Mouse (Mus musculus) heart, embryonic 11.5 days (tissue): ENCODE measurements around the gene Atxn3. TPM values are rescaled to one million over a fixed set of nuclear protein-coding genes. Genes with fewer than 3 reads are reported as not detected.
"Not testable (repeated sequence)": the region's sequence is repeated elsewhere in the genome, so short reads cannot be mapped to it uniquely, and the experiment has no call there.

Experiments
- ATAC-seq: fragments of 200-750 bp; cut with Nextera tagmentation; replicated peaks from 2 replicates; pipeline ENCODE4 v1.8.0; 2017; ENCODE audit warnings: moderate library complexity; ENCODE audit not compliant: insufficient number of reproducible peaks, low FRiP score, low TSS enrichment
- H3K27ac ChIP-seq: fragments of 300-500 bp; sonication (generic); 2 replicates; pipeline ENCODE4 v1.5.1; 2014; ENCODE audit warnings: mild to moderate bottlenecking, low read depth, low read length
- H3K27me3 ChIP-seq: fragments of 300-500 bp; sonication (generic); 2 replicates; pipeline ENCODE4 v1.6.1; 2014; ENCODE audit warnings: mild to moderate bottlenecking, low read length, mixed read lengths; ENCODE audit not compliant: control insufficient read depth, insufficient read depth
- H3K36me3 ChIP-seq: fragments of 300-500 bp; sonication (generic); 2 replicates; pipeline ENCODE4 v1.6.1; 2014; ENCODE audit warnings: mild to moderate bottlenecking, low read length, moderate library complexity, mixed read lengths; ENCODE audit not compliant: control insufficient read depth, insufficient read depth
- H3K4me1 ChIP-seq: fragments of 300-500 bp; sonication (generic); 2 replicates; pipeline ENCODE4 v1.6.1; 2014; ENCODE audit warnings: low read length; ENCODE audit not compliant: control insufficient read depth, insufficient read depth
- H3K4me2 ChIP-seq: fragments of 300-500 bp; sonication (generic); 2 replicates; pipeline ENCODE4 v1.6.1; 2014; ENCODE audit warnings: mild to moderate bottlenecking, moderate library complexity
- H3K4me3 ChIP-seq: fragments of 300-500 bp; sonication (generic); 2 replicates; pipeline ENCODE4 v1.5.1; 2014; ENCODE audit warnings: low read depth, low read length
- H3K9ac ChIP-seq: fragments of 300-500 bp; sonication (generic); 2 replicates; pipeline ENCODE4 v1.6.1; 2014; ENCODE audit warnings: mild to moderate bottlenecking, low read depth, low read length, moderate library complexity
- H3K9me3 ChIP-seq: fragments of 300-500 bp; sonication (generic); replicated peaks from 2 replicates; pipeline ENCODE4 v1.6.1; 2016; ENCODE audit warnings: low read length; ENCODE audit not compliant: control insufficient read depth
- WGBS: fragments of 180-500 bp; shearing (Covaris S2); extraction: QIAGEN DNeasy Blood & Tissue Kit; methylation state at CpG from one replicate; pipeline ENCODE4 v1.1.7; 2014; ENCODE audit not compliant: insufficient replicate concordance; 5-methylcytosine and 5-hydroxymethylcytosine counted together
- polyA plus RNA-seq: library from polyadenylated mRNA; unstranded; fragments of >200 nt; fragmentation: Nextera tagmentation; extraction: Ambion mirVana; gene quantifications from 2 replicates; pipeline ENCODE4 v1.2.1, GENCODE M21; 2014

Gene Atxn3
- polyA plus RNA-seq, 1 experiment from 2014 or later: 12.5 TPM

- Histone ChIP-seq H3K9ac (peak overlapping the region; percentile 96), H3K27me3 (no peaks in the 10 kb centered on the region), H3K4me2 (peak overlapping the region; percentile 87), H3K27ac (peak overlapping the region; percentile 89), H3K9me3 (no peaks in the 10 kb centered on the region), H3K36me3 (no peaks in the 10 kb centered on the region), H3K4me1 (peaks cover 9% of the 10 kb centered on the region), H3K4me3 (peak overlapping the region; percentile 96)
- no peak for ATAC-seq
- 19% methylated on average over 1 of the region's 1 CpGs for WGBS
These were observed 16.5 kb upstream of the Atxn3 start for GRCm38 (mm10) chr12:101974571-101974970.

GRCm38 (mm10) chr12:101972230-101972629, 14.2 kb upstream of the Atxn3 start:
- H3K9ac ChIP-seq: no peak overlapping the region
- no peak overlapping the region for H3K4me2 ChIP-seq
- no peak for ATAC-seq
- no peak overlapping the region for H3K27ac ChIP-seq
- peaks cover 6% of the 10 kb centered on the region; the same call in 1 of the 2 replicates for H3K4me1 ChIP-seq
- H3K27me3 ChIP-seq: no peaks in the 10 kb centered on the region
- no peak overlapping the region for H3K4me3 ChIP-seq
- H3K36me3 ChIP-seq: 0 out of 2 replicates have a peak, but pooled peaks cover 3% of the 10 kb centered on the region
- H3K9me3 ChIP-seq: no peaks in the 10 kb centered on the region
- 87% methylated on average over 3 of the region's 3 CpGs for WGBS

GRCm38 (mm10) chr12:101971311-101971710, 13.3 kb upstream of the Atxn3 start:
- Histone ChIP-seq H3K36me3 (0 out of 2 replicates have a peak, but pooled peaks cover 3% of the 10 kb centered on the region), H3K4me2 (no peak overlapping the region), H3K4me1 (no peaks in the 10 kb centered on the region), H3K9me3 (no peaks in the 10 kb centered on the region), H3K9ac (no peak overlapping the region), H3K4me3 (no peak overlapping the region), H3K27ac (no peak overlapping the region), H3K27me3 (no peaks in the 10 kb centered on the region)
- ATAC-seq: no peak
- WGBS: 95% methylated on average over 2 of the region's 2 CpGs

DNA sequence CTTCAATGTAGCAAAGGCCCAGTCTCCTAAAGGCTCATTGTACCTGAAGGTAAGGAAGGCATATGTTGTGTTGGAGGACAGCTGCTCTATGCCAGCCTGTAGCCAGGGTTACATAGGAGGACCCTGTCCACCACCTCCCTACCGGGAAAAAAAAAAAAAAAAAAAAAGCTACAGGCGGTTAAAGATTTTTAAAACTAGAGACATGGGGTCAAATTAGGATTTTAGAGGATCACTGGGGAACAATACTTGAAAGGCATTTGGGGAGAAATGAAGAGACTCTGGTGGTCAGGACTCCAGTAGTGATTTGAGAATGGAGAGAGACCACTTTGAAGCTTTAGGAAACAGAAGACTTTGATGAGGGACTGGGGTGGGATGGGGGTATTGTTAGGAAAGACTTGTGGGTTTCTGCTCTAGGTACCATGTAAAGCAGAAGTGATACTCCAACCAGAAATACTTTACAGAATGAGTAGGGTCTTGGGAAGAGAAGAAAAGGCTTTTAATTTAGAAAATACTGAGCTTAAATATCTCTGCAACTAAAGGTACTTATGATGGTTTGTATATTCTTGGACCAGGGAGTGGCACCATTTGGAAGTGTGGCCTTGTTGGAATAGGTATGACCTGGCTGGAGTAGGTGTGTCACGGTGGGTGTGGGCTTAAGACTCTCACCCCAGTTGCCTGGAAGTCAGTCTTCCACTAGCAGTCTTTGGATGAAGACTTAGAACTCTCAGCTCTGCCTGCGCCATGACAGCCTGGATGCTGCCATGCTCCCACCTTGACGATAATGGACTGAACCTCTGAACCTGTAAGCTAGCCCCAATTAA, 1.1 kb upstream of the Atxn3 start:
- H3K27ac ChIP-seq, H3K36me3 ChIP-seq, H3K27me3 ChIP-seq, H3K4me1 ChIP-seq, H3K9me3 ChIP-seq, H3K4me3 ChIP-seq, ATAC-seq: not testable (repeated sequence)
- peak overlapping the region; percentile 29; the same call in 1 of the 2 replicates for H3K9ac ChIP-seq
- H3K4me2 ChIP-seq: peak overlapping the region; percentile 59; the same call in 1 of the 2 replicates
- WGBS: 89% methylated on average over 5 of the region's 5 CpGs

- no peak for ATAC-seq
- Histone ChIP-seq H3K27ac (no peak overlapping the region), H3K4me1 (peaks cover 2% of the 10 kb centered on the region; the same call in 1 of the 2 replicates), H3K36me3 (no peaks in the 10 kb centered on the region), H3K9me3 (no peaks in the 10 kb centered on the region), H3K4me2 (peak overlapping the region; percentile 59), H3K9ac (peak overlapping the region; percentile 29; the same call in 1 of the 2 replicates), H3K27me3 (no peaks in the 10 kb centered on the region), H3K4me3 (peak overlapping the region; percentile 97)
- 54% methylated on average over 9 of the region's 9 CpGs for WGBS
These were observed 510 bp upstream of the Atxn3 start for GRCm38 (mm10) chr12:101958556-101958955.

DNA sequence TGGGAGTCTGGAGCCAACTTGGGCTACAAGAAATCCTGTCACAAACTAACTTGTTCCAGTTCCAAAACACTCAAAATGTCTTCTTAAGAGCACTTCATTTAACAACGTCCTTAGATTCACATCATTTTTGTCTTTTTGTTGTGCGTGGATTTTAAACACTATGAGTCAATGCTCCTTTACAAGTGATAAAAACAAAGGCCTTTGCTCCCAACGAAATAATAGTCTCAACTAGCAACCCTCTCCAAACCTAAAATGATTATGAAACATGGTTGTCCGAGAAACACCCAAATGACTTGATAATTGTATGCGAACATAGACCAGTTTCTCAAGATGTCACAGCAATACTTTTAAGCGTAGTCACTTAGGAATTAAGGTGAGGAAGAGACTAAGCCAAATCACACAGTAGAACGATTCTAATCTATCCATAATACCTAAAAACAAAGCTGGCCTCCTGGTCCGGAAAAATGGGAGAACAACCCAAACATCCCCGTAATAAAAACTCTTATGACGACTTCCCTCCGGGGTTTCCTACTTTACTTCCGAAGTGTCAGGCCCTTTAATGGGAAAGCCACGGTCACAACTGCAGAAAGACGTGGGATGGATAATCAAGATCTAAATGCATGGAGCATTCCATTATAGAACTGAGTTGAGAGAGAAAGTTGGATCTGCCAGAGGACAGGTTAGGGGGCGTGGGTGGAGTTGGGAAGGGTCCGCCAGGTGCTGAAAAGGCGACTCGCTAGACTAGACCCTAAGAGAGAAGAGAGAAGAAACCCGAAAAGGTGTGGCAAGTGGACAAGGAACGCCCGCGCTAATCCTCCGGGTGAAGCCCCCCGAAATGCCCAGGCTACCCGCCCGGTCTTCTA, 736 bp downstream of the Atxn3 start:
- Histone ChIP-seq H3K4me1 (peaks cover 2% of the 10 kb centered on the region; the same call in 1 of the 2 replicates), H3K27ac (peak overlapping the region; percentile 70), H3K9me3 (no peaks in the 10 kb centered on the region), H3K36me3 (no peaks in the 10 kb centered on the region), H3K27me3 (no peaks in the 10 kb centered on the region), H3K4me3 (peak overlapping the region; percentile 97), H3K9ac (peak overlapping the region; percentile 91), H3K4me2 (peak overlapping the region; percentile 69)
- 11% methylated on average over 26 of the region's 26 CpGs for WGBS
- peak; percentile 24; the same call in 1 of the 2 replicates for ATAC-seq

- H3K4me1 ChIP-seq, H3K9me3 ChIP-seq, H3K9ac ChIP-seq, H3K4me2 ChIP-seq, H3K4me3 ChIP-seq, H3K27me3 ChIP-seq, H3K36me3 ChIP-seq, H3K27ac ChIP-seq, ATAC-seq: not testable (repeated sequence)
- 86% methylated on average over 8 of the region's 8 CpGs for WGBS
These were observed 2.2 kb downstream of the Atxn3 start for GRCm38 (mm10) chr12:101955821-101956220.

GRCm38 (mm10) chr12:101948801-101949200, 9.2 kb downstream of the Atxn3 start:
- Histone ChIP-seq H3K4me3 (no peak overlapping the region), H3K9me3 (no peaks in the 10 kb centered on the region), H3K4me2 (no peak overlapping the region), H3K36me3 (peaks cover 19% of the 10 kb centered on the region), H3K27me3 (no peaks in the 10 kb centered on the region), H3K9ac (no peak overlapping the region), H3K4me1 (no peaks in the 10 kb centered on the region), H3K27ac (no peak overlapping the region)
- ATAC-seq: no peak
- WGBS: 79% methylated on average over 4 of the region's 4 CpGs
